Mouse (Mus musculus): ENCODE data around the gene Gpa33. TPM values are rescaled to one million over a fixed set of nuclear protein-coding genes. Genes with fewer than 3 reads are reported as not detected.

The Gpa33 gene
- total and polyA plus RNA-seq, 3 experiments: not detected

GRCm38 (mm10) chr1:166160569-166161445, 30.8 kb downstream of the Gpa33 start:
- no peaks in the 10 kb centered on the region for H3K36me3 ChIP-seq (ENCODE audit: control insufficient read depth, insufficient read depth, low read length)
- H3K79me2 ChIP-seq (replicated peaks; ENCODE audit: control insufficient read depth, insufficient read depth, low read length): no peaks in the 10 kb centered on the region
- H3K4me3 ChIP-seq: no peak overlapping the region
- no peaks in the 10 kb centered on the region; the same call in 1 of the 2 replicates for H3K27me3 ChIP-seq (ENCODE audit: control insufficient read depth, insufficient read depth, low read length)
- H3K4me1 ChIP-seq (ENCODE audit: control insufficient read depth, insufficient read depth, low read length): no peaks in the 10 kb centered on the region
- no peak overlapping the region for H3K9ac ChIP-seq (ENCODE audit: low read depth, low read length)
- H3K27ac ChIP-seq: no peak overlapping the region
- peak; percentile 49 to 78 for DNase-seq
- 17% methylated on average over 24 of the region's 24 CpGs for WGBS
- intact Hi-C loops (cut with DNase I): loop anchor here (1.0 to 5.0 kb wide), 3 partner anchors 94 to 201 kb away; partner anchors contain the start of gene Ildr2
- TF ChIP-seq EP300 (IDR thresholded peaks at IDR 0.05; ENCODE audit: insufficient read depth, low read depth, low read length) (peak; percentile 84; the same call in 1 of the 2 replicates), POLR2A (IDR thresholded peaks at IDR 0.05; ENCODE audit: insufficient read depth, low read depth, low read length) (no peak), CTCF (IDR thresholded peaks at IDR 0.05) (peak; percentile 95)

DNA sequence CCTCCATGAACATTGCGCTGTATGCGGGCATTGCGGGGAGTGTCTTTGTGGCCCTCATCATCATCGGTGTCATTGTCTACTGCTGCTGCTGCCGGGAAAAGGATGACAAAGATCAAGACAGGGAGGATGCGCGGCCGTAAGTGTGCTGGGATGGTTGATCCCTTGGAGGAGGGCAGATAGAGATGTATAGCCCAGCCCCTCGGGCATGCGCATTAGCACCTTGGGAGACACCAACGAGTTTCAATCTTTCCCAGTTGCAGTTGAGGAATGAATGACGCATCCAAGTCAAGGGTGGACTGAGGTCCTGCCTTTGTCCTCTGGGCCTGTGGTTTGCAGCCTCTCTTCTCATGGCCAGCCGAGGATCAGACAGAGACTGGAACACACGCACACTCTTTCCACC, 34.5 kb downstream of the Gpa33 start:
- Histone ChIP-seq H3K9ac (ENCODE audit: low read depth, low read length) (no peak overlapping the region), H3K4me1 (ENCODE audit: control insufficient read depth, insufficient read depth, low read length) (no peaks in the 10 kb centered on the region), H3K79me2 (replicated peaks; ENCODE audit: control insufficient read depth, insufficient read depth, low read length) (no peaks in the 10 kb centered on the region), H3K27ac (no peak overlapping the region), H3K27me3 (ENCODE audit: control insufficient read depth, insufficient read depth, low read length) (no peaks in the 10 kb centered on the region), H3K4me3 (no peak overlapping the region), H3K36me3 (ENCODE audit: control insufficient read depth, insufficient read depth, low read length) (no peaks in the 10 kb centered on the region)
- no peak for DNase-seq
- 88% methylated on average over 14 of the region's 14 CpGs for WGBS
- TF ChIP-seq EP300 (IDR thresholded peaks at IDR 0.05; ENCODE audit: insufficient read depth, low read depth, low read length) (no peak), CTCF (IDR thresholded peaks at IDR 0.05) (no peak), POLR2A (IDR thresholded peaks at IDR 0.05; ENCODE audit: insufficient read depth, low read depth, low read length) (no peak)
- intact Hi-C loops (cut with DNase I): loop anchor here (5.0 kb wide), 1 partner anchor 198 kb away; no protein-coding TSS in a partner anchor

DNA sequence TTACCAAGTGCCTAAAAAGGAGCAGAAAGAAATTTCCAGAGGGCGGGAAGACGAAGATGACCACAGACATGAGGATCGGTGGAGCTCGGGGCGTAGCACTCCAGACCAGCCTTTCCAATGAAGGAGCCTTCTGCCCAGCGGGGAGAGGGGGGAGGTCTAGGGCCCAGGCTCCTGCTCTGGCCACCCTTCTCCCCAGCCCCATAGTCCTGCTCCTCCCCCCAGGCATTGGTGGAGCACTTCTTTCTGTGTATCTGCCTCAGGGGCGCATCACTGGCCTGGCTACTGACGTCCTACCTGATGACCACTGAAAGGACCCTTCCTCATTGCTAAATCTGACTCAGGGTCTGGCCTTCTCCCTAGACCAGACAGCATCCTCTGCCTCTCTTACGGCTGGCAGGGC, 35.1 kb downstream of the Gpa33 start:
- no peak for TF ChIP-seq EP300 (IDR thresholded peaks at IDR 0.05; ENCODE audit: insufficient read depth, low read depth, low read length)
- TF ChIP-seq CTCF (IDR thresholded peaks at IDR 0.05): no peak
- no peak for TF ChIP-seq POLR2A (IDR thresholded peaks at IDR 0.05; ENCODE audit: insufficient read depth, low read depth, low read length)
- no peak for DNase-seq
- no peak overlapping the region for H3K9ac ChIP-seq (ENCODE audit: low read depth, low read length)
- no peaks in the 10 kb centered on the region for H3K79me2 ChIP-seq (replicated peaks; ENCODE audit: control insufficient read depth, insufficient read depth, low read length)
- H3K27me3 ChIP-seq (ENCODE audit: control insufficient read depth, insufficient read depth, low read length): no peaks in the 10 kb centered on the region
- no peak overlapping the region for H3K27ac ChIP-seq
- H3K36me3 ChIP-seq (ENCODE audit: control insufficient read depth, insufficient read depth, low read length): no peaks in the 10 kb centered on the region
- H3K4me3 ChIP-seq: no peak overlapping the region
- 91% methylated on average over 9 of the region's 9 CpGs for WGBS
- no peaks in the 10 kb centered on the region for H3K4me1 ChIP-seq (ENCODE audit: control insufficient read depth, insufficient read depth, low read length)
- intact Hi-C loops (cut with DNase I): no loop called here

GRCm38 (mm10) chr1:166167405-166167804, 37.4 kb downstream of the Gpa33 start:
- DNase-seq: no peak
- no peaks in the 10 kb centered on the region for H3K36me3 ChIP-seq (ENCODE audit: control insufficient read depth, insufficient read depth, low read length)
- H3K4me1 ChIP-seq (ENCODE audit: control insufficient read depth, insufficient read depth, low read length): no peaks in the 10 kb centered on the region
- 66% methylated on average over 4 of the region's 4 CpGs for WGBS
- H3K79me2 ChIP-seq (replicated peaks; ENCODE audit: control insufficient read depth, insufficient read depth, low read length): no peaks in the 10 kb centered on the region
- TF ChIP-seq CTCF (IDR thresholded peaks at IDR 0.05) (no peak), EP300 (IDR thresholded peaks at IDR 0.05; ENCODE audit: insufficient read depth, low read depth, low read length) (no peak), POLR2A (IDR thresholded peaks at IDR 0.05; ENCODE audit: insufficient read depth, low read depth, low read length) (no peak)
- H3K4me3 ChIP-seq: no peak overlapping the region
- no peak overlapping the region for H3K9ac ChIP-seq (ENCODE audit: low read depth, low read length)
- no peaks in the 10 kb centered on the region for H3K27me3 ChIP-seq (ENCODE audit: control insufficient read depth, insufficient read depth, low read length)
- intact Hi-C loops (cut with DNase I): no loop called here
- H3K27ac ChIP-seq: no peak overlapping the region

DNA sequence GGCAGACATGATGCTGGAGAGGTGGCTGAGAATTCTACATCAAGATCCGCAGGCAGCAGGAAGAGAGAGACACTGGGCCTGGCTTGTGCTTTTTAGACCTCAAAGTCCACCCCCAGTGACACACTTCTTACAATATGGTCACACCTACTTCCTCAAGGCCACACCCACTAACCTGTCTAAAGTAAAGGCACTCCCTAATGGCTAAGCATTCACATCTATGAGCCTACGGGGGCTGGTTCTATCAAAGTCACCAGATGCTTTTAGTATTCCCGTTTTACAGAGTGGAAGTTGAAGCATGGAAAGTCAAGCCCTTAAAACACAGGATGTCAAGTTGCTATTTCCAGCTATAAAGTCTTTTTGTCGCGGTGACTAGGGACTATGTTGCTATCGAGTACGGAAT, 38.0 kb downstream of the Gpa33 start:
- no peak overlapping the region for H3K9ac ChIP-seq (ENCODE audit: low read depth, low read length)
- H3K79me2 ChIP-seq (replicated peaks; ENCODE audit: control insufficient read depth, insufficient read depth, low read length): no peaks in the 10 kb centered on the region
- no peak for DNase-seq
- H3K4me3 ChIP-seq: no peak overlapping the region
- H3K4me1 ChIP-seq (ENCODE audit: control insufficient read depth, insufficient read depth, low read length): no peaks in the 10 kb centered on the region
- intact Hi-C loops (cut with DNase I): no loop called here
- WGBS: 89% methylated on average over 7 of the region's 7 CpGs
- no peaks in the 10 kb centered on the region for H3K27me3 ChIP-seq (ENCODE audit: control insufficient read depth, insufficient read depth, low read length)
- H3K27ac ChIP-seq: no peak overlapping the region
- TF ChIP-seq POLR2A (IDR thresholded peaks at IDR 0.05; ENCODE audit: insufficient read depth, low read depth, low read length) (no peak), EP300 (IDR thresholded peaks at IDR 0.05; ENCODE audit: insufficient read depth, low read depth, low read length) (no peak), CTCF (IDR thresholded peaks at IDR 0.05) (no peak)
- H3K36me3 ChIP-seq (ENCODE audit: control insufficient read depth, insufficient read depth, low read length): no peaks in the 10 kb centered on the region

- TF ChIP-seq POLR2A (IDR thresholded peaks at IDR 0.05; ENCODE audit: insufficient read depth, low read depth, low read length) (no peak), CTCF (IDR thresholded peaks at IDR 0.05) (no peak), EP300 (IDR thresholded peaks at IDR 0.05; ENCODE audit: insufficient read depth, low read depth, low read length) (no peak)
- H3K27me3 ChIP-seq (ENCODE audit: control insufficient read depth, insufficient read depth, low read length): no peaks in the 10 kb centered on the region
- intact Hi-C loops (cut with DNase I): no loop called here
- H3K79me2 ChIP-seq (replicated peaks; ENCODE audit: control insufficient read depth, insufficient read depth, low read length): no peaks in the 10 kb centered on the region
- WGBS: 79% methylated on average over 7 of the region's 7 CpGs
- H3K4me3 ChIP-seq: no peak overlapping the region
- no peak overlapping the region for H3K27ac ChIP-seq
- H3K36me3 ChIP-seq (ENCODE audit: control insufficient read depth, insufficient read depth, low read length): no peaks in the 10 kb centered on the region
- H3K9ac ChIP-seq (ENCODE audit: low read depth, low read length): no peak overlapping the region
- H3K4me1 ChIP-seq (ENCODE audit: control insufficient read depth, insufficient read depth, low read length): no peaks in the 10 kb centered on the region
- no peak for DNase-seq
These were observed 39.7 kb downstream of the Gpa33 start for GRCm38 (mm10) chr1:166169713-166170112.
